Mouse (Mus musculus) ES-E14 (cell line): ENCODE data around the gene Ghrl.

ENCODE experiments used
- CHD2 ChIP-seq: IDR thresholded peaks from 2 replicates; pipeline ENCODE4 v1.6.1; 2014; ENCODE audit warnings: mild to moderate bottlenecking, low read depth, low read length, inconsistent platforms
- HCFC1 ChIP-seq: IDR thresholded peaks from 2 replicates; pipeline ENCODE4 v1.6.1; 2012; ENCODE audit warnings: low read length, inconsistent platforms, borderline replicate concordance; ENCODE audit not compliant: insufficient read depth
- MAFK ChIP-seq: IDR thresholded peaks from 2 replicates; pipeline ENCODE4 v1.6.1; 2014; ENCODE audit warnings: mild to moderate bottlenecking, low read depth, low read length, inconsistent platforms; ENCODE audit not compliant: insufficient read depth
- ZC3H11A ChIP-seq: IDR thresholded peaks from 2 replicates; pipeline ENCODE4 v1.6.1; 2012; ENCODE audit warnings: low read depth, mild to moderate bottlenecking, inconsistent platforms, low read length, borderline replicate concordance
- ZNF384 ChIP-seq: IDR thresholded peaks from 2 replicates; pipeline ENCODE4 v1.6.1; 2012; ENCODE audit warnings: low read depth, low read length, inconsistent platforms

- TF ChIP-seq CHD2 (no peak), ZC3H11A (no peak), ZNF384 (no peak), HCFC1 (no peak), MAFK (no peak)
These were observed 5.4 kb downstream of the Ghrl start for GRCm38 (mm10) chr6:113714276-113714675.
